In the genomic region with DNA sequence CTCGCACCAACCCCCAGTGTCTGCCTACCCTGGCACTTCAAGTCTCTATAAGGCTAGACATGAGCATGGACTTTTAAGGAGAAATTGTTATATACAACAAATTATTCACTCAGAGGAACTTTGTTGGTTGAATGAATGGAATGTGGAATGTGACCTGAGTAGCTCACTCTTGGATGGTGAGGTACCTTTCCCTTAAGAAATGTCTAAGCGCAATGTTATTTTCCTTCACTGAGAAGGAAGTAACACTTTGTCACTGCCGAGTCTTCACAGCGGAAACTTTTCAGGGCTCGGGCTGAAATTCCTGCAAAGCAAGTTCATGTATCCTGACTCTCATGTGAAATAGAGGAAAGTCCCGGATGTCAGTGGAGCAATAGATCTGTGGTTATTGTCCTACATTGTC, we compare ENCODE assay signal across 22 mouse cellular contexts. TPM values are rescaled to one million over a fixed set of nuclear protein-coding genes. Genes with fewer than 3 reads are reported as not detected.
DNase-seq lines count a peak whose midpoint lies in the region; ATAC-seq and TF ChIP-seq lines count a peak whose summit lies in the region.
"Had no signal": no experiment of that assay in that cellular context is flagged by ENCODE, and none has a peak within 500 bp of the region (broad histone marks: within the 10 kb centered on the region; RNA-seq: fewer than 3 reads in every experiment).

No protein-coding gene starts in this region.

- peak; percentile 48 for DNase-seq in embryonic facial prominence, embryonic 14.5 days (ENCODE audit: low spot score)
- no peak for DNase-seq in embryonic facial prominence, embryonic 10.5 days (ENCODE audit: low spot score)
- DNase-seq in kidney, postnatal 10 days = peak; percentile 23
- DNase-seq in kidney, adult 8-10 months = no peak
- peak; percentile 17 for DNase-seq in lung, postnatal 0 days (ENCODE audit: low spot score)
- DNase-seq in lung, postnatal 14 days = no peak
- DNase-seq: adrenal gland, adult 2 months; adrenal gland, postnatal 14 days; cerebellum, adult 11 months; cerebellum, adult 8-10 months; cerebellum, postnatal 10 days; cerebellum, postnatal 36 days; embryo, embryonic 11 days; forebrain, postnatal 0 days; gastrocnemius, adult 2 months; gastrocnemius, postnatal 14 days; heart, adult 11 months had no signal

- no peak for TF ChIP-seq CTCF in lung, postnatal 0 days (IDR thresholded peaks at IDR 0.05)

- H3K4me3 ChIP-seq in embryonic facial prominence, embryonic 14.5 days (ENCODE audit: low read depth, low read length) = no peak overlapping the region
- H3K4me3 ChIP-seq in embryonic facial prominence, embryonic 10.5 days = no peak overlapping the region
- H3K4me3 ChIP-seq in lung, postnatal 0 days (ENCODE audit: low read depth, low read length) = no peak overlapping the region
- H3K4me3 ChIP-seq: embryonic facial prominence, embryonic 15.5 days; gastrocnemius, adult 2 months; hindbrain, embryonic 12.5 days; hindbrain, embryonic 15.5 days had no signal

- no peak overlapping the region for H3K27ac ChIP-seq in embryonic facial prominence, embryonic 14.5 days (replicated peaks; ENCODE audit: low read depth, low read length)
- H3K27ac ChIP-seq in embryonic facial prominence, embryonic 10.5 days (replicated peaks) = no peak overlapping the region
- H3K27ac ChIP-seq in lung, postnatal 0 days (ENCODE audit: low read length) = no peak overlapping the region
- H3K27ac ChIP-seq: embryonic facial prominence, embryonic 15.5 days; gastrocnemius, adult 2 months; hindbrain, embryonic 12.5 days; hindbrain, embryonic 15.5 days had no signal

- no peaks in the 10 kb centered on the region for H3K27me3 ChIP-seq in embryonic facial prominence, embryonic 14.5 days (replicated peaks; ENCODE audit: control insufficient read depth, insufficient read depth, low read length)
- H3K27me3 ChIP-seq in embryonic facial prominence, embryonic 10.5 days (replicated peaks; ENCODE audit: low read depth, poor library complexity, severe bottlenecking) = peaks cover 17% of the 10 kb centered on the region
- no peaks in the 10 kb centered on the region for H3K27me3 ChIP-seq in lung, postnatal 0 days (replicated peaks; ENCODE audit: insufficient read depth, low read length)
- H3K27me3 ChIP-seq: embryonic facial prominence, embryonic 15.5 days had no signal

- peaks cover 6% of the 10 kb centered on the region; the same call in 1 of the 2 replicates for H3K4me1 ChIP-seq in embryonic facial prominence, embryonic 14.5 days (ENCODE audit: control insufficient read depth, insufficient read depth, low read length)
- H3K4me1 ChIP-seq in embryonic facial prominence, embryonic 10.5 days = peaks cover 4% of the 10 kb centered on the region; the same call in 1 of the 2 replicates
- H3K4me1 ChIP-seq in lung, postnatal 0 days (ENCODE audit: insufficient read depth, low read depth, low read length) = no peaks in the 10 kb centered on the region
- H3K4me1 ChIP-seq: hindbrain, embryonic 12.5 days; hindbrain, embryonic 15.5 days had no signal

- no peak overlapping the region for H3K4me2 ChIP-seq in embryonic facial prominence, embryonic 14.5 days (ENCODE audit: low read depth, low read length)
- no peak overlapping the region for H3K4me2 ChIP-seq in lung, postnatal 0 days (replicated peaks; ENCODE audit: low read depth, low read length)
- H3K4me2 ChIP-seq: embryonic facial prominence, embryonic 15.5 days; heart, embryonic 11.5 days; hindbrain, embryonic 12.5 days; hindbrain, embryonic 15.5 days had no signal

- ATAC-seq in embryonic facial prominence, embryonic 14.5 days (ENCODE audit: low read depth) = no peak
- peak; percentile 54; the same call in 1 of the 2 replicates for ATAC-seq in lung, postnatal 0 days
- ATAC-seq: forebrain, embryonic 14.5 days; forebrain, postnatal 0 days had no signal

- H3K36me3 ChIP-seq in embryonic facial prominence, embryonic 14.5 days (ENCODE audit: control insufficient read depth, insufficient read depth, low read length) = no peaks in the 10 kb centered on the region
- no peaks in the 10 kb centered on the region for H3K36me3 ChIP-seq in embryonic facial prominence, embryonic 10.5 days (replicated peaks)
- no peaks in the 10 kb centered on the region for H3K36me3 ChIP-seq in lung, postnatal 0 days (ENCODE audit: insufficient read depth, low read length)
- H3K36me3 ChIP-seq: embryonic facial prominence, embryonic 15.5 days; hindbrain, embryonic 12.5 days; hindbrain, embryonic 15.5 days had no signal

- WGBS in embryonic facial prominence, embryonic 14.5 days = 66% methylated on average over 6 of the region's 6 CpGs
- WGBS in embryonic facial prominence, embryonic 10.5 days = 91% methylated on average over 6 of the region's 6 CpGs
- 46% methylated on average over 6 of the region's 6 CpGs for WGBS in lung, postnatal 0 days

- TF ChIP-seq EP300 in lung, postnatal 0 days (IDR thresholded peaks at IDR 0.05) = 0 out of 2 replicates have a peak, but pooled peaks have one; percentile 32

- H3K9me3 ChIP-seq in embryonic facial prominence, embryonic 14.5 days (ENCODE audit: control insufficient read depth, low read length) = no peaks in the 10 kb centered on the region
- H3K9me3 ChIP-seq in embryonic facial prominence, embryonic 10.5 days = no peaks in the 10 kb centered on the region
- no peaks in the 10 kb centered on the region for H3K9me3 ChIP-seq in lung, postnatal 0 days (ENCODE audit: low read length)
- H3K9me3 ChIP-seq: embryonic facial prominence, embryonic 15.5 days; hindbrain, embryonic 12.5 days; hindbrain, embryonic 15.5 days had no signal

- no peak overlapping the region for H3K9ac ChIP-seq in embryonic facial prominence, embryonic 14.5 days (ENCODE audit: low read depth, low read length)
- H3K9ac ChIP-seq in lung, postnatal 0 days (replicated peaks; ENCODE audit: low read depth) = no peak overlapping the region
- H3K9ac ChIP-seq: embryonic facial prominence, embryonic 15.5 days; forebrain, postnatal 0 days; hindbrain, embryonic 12.5 days; hindbrain, embryonic 15.5 days had no signal

RNA-seq across cellular contexts. Expression of gene Egfr, which starts 7.9 kb away (rescaled TPM):
- polyA plus RNA-seq in embryonic facial prominence, embryonic 14.5 days (2014; fragmentation: Nextera tagmentation; extraction: Ambion mirVana) = 25.4 and 27.0 TPM in 2 replicates
- polyA plus RNA-seq in embryonic facial prominence, embryonic 10.5 days (2016; fragmentation: Nextera tagmentation; extraction: Ambion mirVana) = 2.3 and 4.4 TPM in 2 replicates
- 9.3 and 14.5 TPM in 2 replicates for polyA plus RNA-seq in lung, postnatal 0 days (2015; fragmentation: Nextera tagmentation; extraction: Ambion mirVana)

Comparison
In these comparisons a context has a peak if more than half of its experiments do, and no peak if none do; other contexts are left out.
1. DNase-seq: peak in embryonic facial prominence, embryonic 14.5 days (single experiment), kidney, postnatal 10 days (single experiment) and lung, postnatal 0 days (single experiment); none in embryonic facial prominence, embryonic 10.5 days (single experiment), kidney, adult 8-10 months (0 of 2) and lung, postnatal 14 days (single experiment).